Mouse (Mus musculus) induced T-regulatory cell, adult 2 months (primary cell): Measurements from ENCODE around the gene Il4.

Experiments used
- DNase-seq: peaks from one replicate; pipeline ENCODE4 v3.0.0-alpha.2; 2012; ENCODE audit warnings: low read depth

Gene Il4

GRCm38 (mm10) chr11:53618619-53619198 lies at the start of gene Il4:
Gene Il4 (minus strand): TSS chr11:53618669.
- DNase-seq: no peak

- no peak for DNase-seq
Measured at GRCm38 (mm10) chr11:53664091-53664490, 45.6 kb upstream of the Il4 start.

DNA sequence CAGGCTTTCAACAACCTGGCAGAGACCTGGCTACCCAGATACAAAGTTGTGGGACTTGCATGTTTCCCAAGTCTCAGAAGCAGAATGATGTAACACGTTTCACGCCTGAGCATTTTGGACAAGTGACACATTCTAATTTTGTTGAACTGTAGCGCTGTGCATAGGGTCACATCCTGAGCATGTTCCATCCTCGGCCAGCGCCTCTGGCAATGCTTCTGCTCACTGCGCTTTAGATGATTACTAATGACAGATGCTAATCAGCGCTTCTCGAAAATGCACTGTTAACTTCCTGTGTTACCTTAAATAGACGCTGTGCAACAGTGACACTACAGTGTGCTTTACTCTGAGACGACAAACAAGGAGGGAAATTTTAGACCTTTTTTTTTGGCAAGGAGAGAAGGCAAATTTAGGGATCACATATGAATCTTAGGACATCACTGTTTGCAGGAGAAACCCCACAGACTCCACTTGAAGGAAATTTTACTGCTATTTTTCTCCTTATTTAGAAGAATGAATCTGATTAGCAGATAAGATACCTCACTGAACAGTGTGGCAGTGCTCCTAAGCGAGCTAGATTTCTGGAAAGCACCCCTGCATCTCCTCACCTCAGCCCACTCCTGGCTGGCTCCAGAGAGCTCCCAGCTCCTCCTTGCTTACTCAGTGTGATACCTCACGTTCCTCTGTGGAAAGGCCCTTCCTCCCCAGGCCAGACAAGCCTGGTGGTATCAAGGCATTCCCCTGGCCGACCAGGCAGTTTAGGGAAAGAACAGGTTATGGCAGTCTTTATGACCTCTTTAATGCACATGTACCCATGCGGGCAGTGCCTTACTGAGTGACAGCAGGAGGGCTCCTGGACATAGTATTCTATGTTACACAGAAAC lies 44.6 kb upstream of the Il4 start:
- peak; percentile 63 for DNase-seq

DNA sequence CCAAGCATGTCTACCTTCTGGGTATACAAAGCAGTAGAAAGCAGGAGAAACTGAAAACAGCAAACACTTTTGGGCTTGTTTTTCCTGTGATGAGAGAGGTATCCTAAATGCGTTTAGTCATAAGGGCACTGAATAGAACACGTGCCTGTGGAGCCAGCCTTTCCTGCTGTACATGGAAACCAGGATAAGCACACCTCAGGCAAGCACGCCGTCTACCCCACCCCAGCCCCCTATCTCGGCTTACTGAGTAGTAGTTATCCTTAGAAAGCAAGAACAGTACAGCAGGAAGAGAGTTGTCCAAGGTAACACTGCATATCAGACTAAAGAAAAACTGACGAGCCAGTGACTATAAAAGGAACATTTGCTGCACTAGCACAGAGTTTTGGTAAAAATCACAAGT lies 39.4 kb upstream of the Il4 start:
- no peak for DNase-seq

GRCm38 (mm10) chr11:53657381-53657780 lies 38.9 kb upstream of the Il4 start:
- DNase-seq: peak; percentile 35

- peak; percentile 87 for DNase-seq
Measured at GRCm38 (mm10) chr11:53656558-53657202, 38.2 kb upstream of the Il4 start.

- peak; percentile 56 for DNase-seq
Measured at GRCm38 (mm10) chr11:53655043-53655442, 36.6 kb upstream of the Il4 start.

DNA sequence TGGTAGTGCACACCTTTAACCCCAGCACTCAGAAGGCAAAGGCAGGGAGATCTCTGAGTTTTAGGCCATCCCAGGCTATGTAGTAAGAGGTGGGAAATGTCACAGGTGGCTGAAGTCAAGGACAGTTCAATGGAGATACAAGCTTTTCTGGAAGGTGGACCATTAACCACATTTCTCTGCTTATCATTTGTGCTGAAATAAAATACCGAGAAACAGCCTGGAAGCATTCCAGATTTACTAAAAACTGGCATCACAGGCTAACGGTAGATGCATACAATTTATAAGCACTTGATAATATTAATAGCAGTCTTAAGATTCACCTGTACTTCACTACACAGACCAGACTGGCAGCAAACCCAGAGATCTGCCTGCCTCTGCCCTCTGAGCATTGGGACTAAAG lies 34.0 kb upstream of the Il4 start:
- no peak for DNase-seq

GRCm38 (mm10) chr11:53651441-53651840 lies 33.0 kb upstream of the Il4 start:
- no peak for DNase-seq

DNA sequence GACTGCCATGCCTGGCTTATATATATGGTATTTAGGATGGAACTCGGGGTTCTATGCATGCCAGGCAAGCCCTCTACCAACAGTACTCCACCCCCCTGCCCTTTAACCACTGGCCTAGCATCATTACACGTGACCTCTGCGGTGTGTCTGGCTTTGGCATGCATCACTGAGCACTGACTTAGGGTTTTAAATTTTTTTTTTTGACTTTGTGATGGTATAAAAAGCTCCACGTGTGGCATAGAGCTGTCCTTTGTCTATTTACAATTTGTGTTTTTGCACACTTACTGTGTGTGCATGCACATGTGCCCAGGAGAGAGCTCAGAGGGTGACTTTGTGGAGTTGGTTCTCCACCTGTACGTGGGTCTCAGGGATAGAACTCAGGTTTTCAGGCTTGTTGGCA lies 25.5 kb upstream of the Il4 start:
- DNase-seq: no peak

GRCm38 (mm10) chr11:53642744-53643279 lies 24.3 kb upstream of the Il4 start:
- peak; percentile 40 for DNase-seq

GRCm38 (mm10) chr11:53637803-53638260 lies 19.4 kb upstream of the Il4 start:
- DNase-seq: no peak

GRCm38 (mm10) chr11:53637046-53637802 lies 18.8 kb upstream of the Il4 start:
- DNase-seq: no peak

- DNase-seq: peak; percentile 59
Measured at GRCm38 (mm10) chr11:53636183-53636646, 17.7 kb upstream of the Il4 start.

GRCm38 (mm10) chr11:53635590-53636182 lies 17.2 kb upstream of the Il4 start:
- DNase-seq: no peak

DNA sequence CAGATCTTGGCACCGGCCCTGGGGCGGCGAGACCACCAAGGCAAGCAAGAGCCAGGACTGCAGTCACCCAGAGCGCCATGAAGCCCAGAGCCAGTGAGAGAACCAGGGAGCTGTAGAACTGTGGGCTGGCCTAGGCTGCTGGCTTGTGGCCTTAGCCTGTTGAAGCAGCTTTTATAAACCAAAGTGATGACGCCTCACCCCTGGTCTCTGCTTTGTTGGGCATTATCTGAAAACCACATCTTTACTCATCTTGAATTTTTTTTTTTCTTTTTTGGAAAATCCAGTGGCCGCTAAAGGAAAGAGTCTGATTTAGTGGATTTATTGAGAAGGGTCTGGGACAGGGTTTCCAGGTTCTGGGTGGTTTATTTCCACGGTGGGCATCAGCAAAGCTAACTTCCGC lies 16.1 kb upstream of the Il4 start, which contains the start of gene Il13:
Gene Il13, minus strand, starts transcription at position 147 of the 400 bp plus-strand sequence.
- peak; percentile 32 for DNase-seq

DNA sequence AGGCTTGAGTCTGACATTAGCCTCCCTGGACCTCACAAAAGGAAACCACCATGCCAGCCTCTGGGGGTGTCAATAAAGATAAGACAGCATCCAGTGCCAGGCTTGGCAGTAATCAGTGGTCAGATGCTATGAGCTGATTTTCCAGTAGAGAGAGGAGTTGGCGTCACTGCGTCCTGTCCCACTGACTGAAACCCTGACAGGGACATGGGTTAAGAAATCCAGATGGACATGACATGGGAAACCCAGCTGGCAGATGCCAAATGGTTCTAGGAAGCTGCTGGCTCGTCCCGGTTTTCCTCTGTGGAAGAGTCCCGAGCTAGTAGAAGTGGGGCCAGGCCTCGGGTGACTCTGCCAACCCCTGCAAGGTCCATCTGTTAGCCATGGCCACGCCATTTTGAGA lies 15.2 kb upstream of the Il4 start:
- DNase-seq: no peak

DNA sequence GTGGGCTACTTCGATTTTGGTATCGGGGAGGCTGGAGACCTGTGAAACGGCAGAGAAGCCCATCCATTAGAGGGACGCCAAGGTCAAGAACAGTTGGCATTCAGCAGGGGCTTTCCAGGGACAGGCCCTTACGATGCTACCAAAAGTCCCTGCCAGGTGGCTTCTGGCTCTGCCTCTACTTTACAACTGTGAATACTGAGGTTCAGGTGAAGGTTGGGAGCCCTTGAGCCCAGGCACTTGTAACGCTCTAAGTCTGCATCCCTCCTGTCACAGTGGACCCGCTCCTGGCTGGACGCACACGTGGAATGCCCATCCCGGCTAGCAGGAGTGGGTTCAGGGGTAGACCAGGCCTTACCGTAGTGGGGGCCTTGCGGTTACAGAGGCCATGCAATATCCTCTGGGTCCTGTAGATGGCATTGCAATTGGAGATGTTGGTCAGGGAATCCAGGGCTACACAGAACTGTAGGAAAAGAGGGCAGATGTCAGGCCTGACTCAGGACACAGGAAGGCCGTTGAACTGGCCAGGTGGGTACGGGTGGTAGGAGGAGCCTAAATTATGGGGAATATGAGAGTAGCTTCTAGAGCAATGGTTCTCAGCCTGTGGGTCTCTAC lies 13.8 kb upstream of the Il4 start:
- no peak for DNase-seq

DNA sequence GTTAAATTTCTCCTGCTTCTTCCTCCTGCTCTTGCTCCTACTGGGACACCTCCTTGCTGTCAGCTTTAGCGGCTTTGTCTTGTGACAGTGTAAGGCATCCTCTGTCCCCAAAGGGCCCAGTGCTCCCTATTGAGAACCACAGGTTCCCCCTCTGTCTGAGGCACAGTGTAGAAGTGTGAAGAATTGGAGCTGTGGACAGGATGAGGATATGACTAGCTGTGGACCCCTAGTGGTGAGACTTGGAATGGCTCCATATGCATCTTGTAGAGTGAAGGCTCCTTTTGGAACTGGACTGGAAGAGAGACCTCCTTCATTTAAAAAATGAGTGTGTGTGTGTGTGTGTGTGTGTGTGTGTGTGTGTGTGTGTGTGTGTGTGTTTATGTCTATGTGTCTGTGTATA lies 9.4 kb upstream of the Il4 start:
- DNase-seq: peak; percentile 92

DNA sequence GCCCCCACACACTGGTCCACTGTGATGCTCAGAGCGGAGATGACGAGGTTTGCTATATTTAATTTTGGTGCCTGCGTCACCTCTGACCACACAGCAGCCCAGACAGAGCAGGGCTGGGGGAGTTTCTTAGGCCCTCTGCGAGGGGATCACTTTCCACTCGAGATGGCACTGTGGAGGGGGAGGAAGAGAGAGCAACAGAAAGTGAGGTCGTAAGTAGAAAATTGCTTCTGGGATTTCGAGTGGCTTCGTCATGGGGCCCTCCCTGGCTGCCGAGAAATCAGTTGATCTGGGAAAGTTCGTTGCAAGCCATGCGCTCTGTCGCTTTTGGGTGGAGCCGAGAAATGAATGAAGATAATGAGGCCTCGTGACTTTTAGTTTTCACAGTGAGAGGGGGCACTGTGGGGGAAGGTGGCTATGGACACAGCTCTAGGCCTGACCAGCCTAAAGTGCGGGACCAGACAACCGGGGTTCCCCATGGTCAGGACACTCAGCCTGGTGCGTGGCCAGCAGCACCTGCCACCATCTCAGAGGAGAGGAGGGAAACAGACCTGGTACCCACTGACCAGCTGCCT lies 8.4 kb upstream of the Il4 start:
- peak; percentile 44 for DNase-seq

DNA sequence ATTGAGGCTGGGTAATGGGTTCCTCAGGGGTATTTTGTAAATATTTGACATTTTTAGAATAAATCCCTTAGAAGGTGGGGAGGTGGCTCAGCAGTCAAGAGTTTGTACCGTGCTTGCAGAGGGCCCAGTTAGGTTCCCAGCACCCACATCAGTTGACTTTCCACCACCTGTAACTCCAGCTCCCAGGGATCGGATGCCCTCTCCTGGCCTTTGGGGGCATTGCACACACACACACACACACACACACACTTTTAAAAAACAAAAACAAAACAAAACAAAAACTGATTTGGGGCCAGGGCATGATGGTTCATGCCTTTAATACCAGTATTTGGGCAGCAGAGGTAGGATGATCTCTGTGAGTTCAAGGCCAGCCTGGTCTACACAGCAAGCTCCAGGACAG lies 5.7 kb upstream of the Il4 start:
- DNase-seq: no peak
